Mouse (Mus musculus) liver, adult 2 months (tissue): ENCODE measurements around the gene Dmrt1.

Experiments
- CTCF ChIP-seq: fragments of 200-500 bp; IDR thresholded peaks from 2 replicates; pipeline ENCODE4 v1.5.1; 2011; ENCODE audit warnings: low read depth, low read length, control low read depth
- POLR2A ChIP-seq: fragments of 200-500 bp; IDR thresholded peaks from 2 replicates; pipeline ENCODE4 v1.6.1; 2011; ENCODE audit warnings: low read length, control low read depth; ENCODE audit not compliant: insufficient read depth; ENCODE audit errors: extremely low read depth

- no peak for TF ChIP-seq CTCF
- no peak for TF ChIP-seq POLR2A
Observed at GRCm38 (mm10) chr19:25611116-25611515, 105.7 kb downstream of the Dmrt1 start.
